ENCODE assay signal across 15 mouse cellular contexts in genomic region chr3:144548186-144548845, GRCm38 (mm10). TPM values are rescaled to one million over a fixed set of nuclear protein-coding genes. Genes with fewer than 3 reads are reported as not detected.
DNase-seq lines count a peak whose midpoint lies in the region; ATAC-seq and TF ChIP-seq lines count a peak whose summit lies in the region.
"Had no signal": no experiment of that assay in that cellular context is flagged by ENCODE, and none has a peak within 500 bp of the region (broad histone marks: within the 10 kb centered on the region; RNA-seq: fewer than 3 reads in every experiment).

No protein-coding gene starts in this region.

- no peak overlapping the region for H3K9ac ChIP-seq in hindbrain, embryonic 16.5 days (ENCODE audit: low read depth, low read length)
- H3K9ac ChIP-seq in hindbrain, postnatal 0 days (replicated peaks; ENCODE audit: low read length), result no peak overlapping the region
- H3K9ac ChIP-seq: forebrain, embryonic 12.5 days; heart, embryonic 12.5 days; intestine, embryonic 15.5 days had no signal

- 83% methylated on average over 7 of the region's 7 CpGs for WGBS in hindbrain, embryonic 16.5 days
- 74% methylated on average over 7 of the region's 7 CpGs for WGBS in hindbrain, postnatal 0 days

- H3K4me2 ChIP-seq in hindbrain, embryonic 16.5 days (ENCODE audit: low read length), result no peak overlapping the region
- no peak overlapping the region for H3K4me2 ChIP-seq in hindbrain, postnatal 0 days (ENCODE audit: low read depth, low read length)
- H3K4me2 ChIP-seq: forebrain, embryonic 12.5 days; heart, embryonic 12.5 days; intestine, embryonic 15.5 days; midbrain, embryonic 11.5 days had no signal

- no peaks in the 10 kb centered on the region for H3K27me3 ChIP-seq in hindbrain, embryonic 16.5 days (replicated peaks; ENCODE audit: control insufficient read depth, insufficient read depth, low read length)
- H3K27me3 ChIP-seq in hindbrain, postnatal 0 days (ENCODE audit: insufficient read depth, low read length), result no peaks in the 10 kb centered on the region
- H3K27me3 ChIP-seq: CH12.LX; forebrain, embryonic 12.5 days; heart, embryonic 12.5 days; intestine, embryonic 15.5 days had no signal

- H3K27ac ChIP-seq in hindbrain, embryonic 16.5 days (ENCODE audit: low read depth, low read length), result no peak overlapping the region
- H3K27ac ChIP-seq in hindbrain, postnatal 0 days, result no peak overlapping the region
- H3K27ac ChIP-seq: forebrain, embryonic 12.5 days; intestine, embryonic 15.5 days had no signal

- no peak for TF ChIP-seq POLR2A in brain, embryonic 14.5 days (IDR thresholded peaks at IDR 0.05; ENCODE audit: borderline replicate concordance, extremely low read depth, insufficient read depth, insufficient read length, poor library complexity, severe bottlenecking)

- no peak overlapping the region for H3K4me3 ChIP-seq in hindbrain, embryonic 16.5 days (ENCODE audit: low read length)
- no peak overlapping the region for H3K4me3 ChIP-seq in hindbrain, postnatal 0 days (ENCODE audit: low read length)
- H3K4me3 ChIP-seq: forebrain, embryonic 12.5 days; heart, embryonic 12.5 days; intestine, embryonic 15.5 days had no signal

- peak; percentile 12; the same call in 1 of the 2 replicates for ATAC-seq in hindbrain, embryonic 16.5 days
- no peak for ATAC-seq in hindbrain, postnatal 0 days
- ATAC-seq: intestine, embryonic 15.5 days had no signal

- H3K9me3 ChIP-seq in hindbrain, embryonic 16.5 days (ENCODE audit: control insufficient read depth, low read length), result no peaks in the 10 kb centered on the region
- no peaks in the 10 kb centered on the region for H3K9me3 ChIP-seq in hindbrain, postnatal 0 days (ENCODE audit: low read length)
- H3K9me3 ChIP-seq: forebrain, embryonic 12.5 days; heart, embryonic 12.5 days; intestine, embryonic 15.5 days had no signal

- no peaks in the 10 kb centered on the region for H3K36me3 ChIP-seq in hindbrain, embryonic 16.5 days (ENCODE audit: control insufficient read depth, insufficient read depth, low read length)
- no peaks in the 10 kb centered on the region for H3K36me3 ChIP-seq in hindbrain, postnatal 0 days (ENCODE audit: insufficient read depth, low read length)
- H3K36me3 ChIP-seq: forebrain, embryonic 12.5 days; heart, embryonic 12.5 days; intestine, embryonic 15.5 days had no signal

- H3K4me1 ChIP-seq in hindbrain, embryonic 16.5 days (ENCODE audit: control insufficient read depth, insufficient read depth, low read depth, low read length), result peaks cover 6% of the 10 kb centered on the region
- H3K4me1 ChIP-seq in hindbrain, postnatal 0 days (ENCODE audit: insufficient read depth, low read length), result peaks cover 12% of the 10 kb centered on the region; the same call in 1 of the 2 replicates

- no peak for TF ChIP-seq CTCF in hindbrain, postnatal 0 days (IDR thresholded peaks at IDR 0.05; ENCODE audit: low read depth)
- no peak for TF ChIP-seq CTCF in brain, embryonic 14.5 days (IDR thresholded peaks at IDR 0.05; ENCODE audit: borderline replicate concordance, extremely low read depth, insufficient read depth, insufficient read length)

- no peak for DNase-seq in hindbrain, postnatal 0 days (ENCODE audit: low spot score)
- peak; percentile 40 for DNase-seq in T-cell, adult 2 months (ENCODE audit: low spot score)
- peak; percentile 49 for DNase-seq in brain, embryonic 14.5 days (ENCODE audit: low read depth)
- peak; percentile 40 to 73 for DNase-seq in thymus, adult 18-20 months
- no peak for DNase-seq in adrenal gland, adult 18-20 months (ENCODE audit: low spot score in 2 of 2)
- no peak for DNase-seq in retina, postnatal 1 day
- DNase-seq in spleen, postnatal 4 days (ENCODE audit: low spot score in 2 of 2), result no peak
- DNase-seq: gastrocnemius, postnatal 14 days; kidney, postnatal 14 days had no signal

RNA-seq across cellular contexts. Expression of gene Hs2st1, which starts 21.7 kb away (rescaled TPM):
- 12.1 and 12.3 TPM in 2 replicates for polyA plus RNA-seq in hindbrain, embryonic 16.5 days (2015; fragmentation: Nextera tagmentation; extraction: Ambion mirVana)
- total RNA-seq in hindbrain, postnatal 0 days (2014; rRNA removed), result 38.8 and 39.2 TPM in 2 replicates
- 11.0 and 11.1 TPM in 2 replicates for polyA plus RNA-seq in hindbrain, postnatal 0 days (2015; fragmentation: Nextera tagmentation; extraction: Ambion mirVana)
- 27.3 and 30.9 TPM in 2 replicates for polyA plus RNA-seq in brain, embryonic 14.5 days (2012; rRNA removed)
- 10 to 100 TPM; 13.9 to 14.7 TPM for total RNA-seq in adrenal gland, adult 18-20 months (2021)

RNA-seq across cellular contexts. Expression of gene Selenof, which starts 21.8 kb away (rescaled TPM):
- 574 and 619 TPM in 2 replicates for polyA plus RNA-seq in hindbrain, embryonic 16.5 days (2015; fragmentation: Nextera tagmentation; extraction: Ambion mirVana)
- total RNA-seq in hindbrain, postnatal 0 days (2014; rRNA removed), result 210 and 211 TPM in 2 replicates
- polyA plus RNA-seq in hindbrain, postnatal 0 days (2015; fragmentation: Nextera tagmentation; extraction: Ambion mirVana), result 686 and 693 TPM in 2 replicates
- polyA plus RNA-seq in brain, embryonic 14.5 days (2012; rRNA removed), result 254 and 296 TPM in 2 replicates
- 100 to 1,000 TPM; 324 to 336 TPM for total RNA-seq in adrenal gland, adult 18-20 months (2021)

Comparison
In these comparisons a context has a peak if more than half of its experiments do, and no peak if none do; other contexts are left out.
1. DNase-seq: peak in T-cell, adult 2 months (single experiment), brain, embryonic 14.5 days (single experiment) and thymus, adult 18-20 months (2 of 2); none in hindbrain, postnatal 0 days (single experiment), adrenal gland, adult 18-20 months (0 of 2), retina, postnatal 1 day (single experiment) and spleen, postnatal 4 days (0 of 2).